Mouse (Mus musculus): ENCODE measurements around the gene Pfdn5. TPM values are rescaled to one million over a fixed set of nuclear protein-coding genes. Genes with fewer than 3 reads are reported as not detected.

Gene Pfdn5
- polyA plus RNA-seq, 1 experiment from 2014 or later: 368 TPM

Other genes with a start within 250 kb of the Pfdn5 start
- 47.6 and 54.5 TPM in 2 replicates for gene Tns2, start 225.7 kb upstream of the Pfdn5 start, polyA plus RNA-seq (2015; fragmentation: Nextera tagmentation; extraction: Ambion mirVana)
- gene Spryd3, start 189.9 kb upstream of the Pfdn5 start, polyA plus RNA-seq (2015; fragmentation: Nextera tagmentation; extraction: Ambion mirVana): 18.8 and 20.5 TPM in 2 replicates
- 12.3 and 16.8 TPM in 2 replicates for gene Igfbp6, start 181.8 kb upstream of the Pfdn5 start, polyA plus RNA-seq (2015; fragmentation: Nextera tagmentation; extraction: Ambion mirVana)
- 0.20 and 0.34 TPM in 2 replicates for gene Soat2, start 175.6 kb upstream of the Pfdn5 start, polyA plus RNA-seq (2015; fragmentation: Nextera tagmentation; extraction: Ambion mirVana)
- gene Zfp740, start 122.9 kb upstream of the Pfdn5 start, polyA plus RNA-seq (2015; fragmentation: Nextera tagmentation; extraction: Ambion mirVana): 60.7 and 67.1 TPM in 2 replicates
- gene Csad, start 121.4 kb upstream of the Pfdn5 start, polyA plus RNA-seq (2015; fragmentation: Nextera tagmentation; extraction: Ambion mirVana): 74.1 and 78.1 TPM in 2 replicates
- gene Itgb7, start 94.2 kb upstream of the Pfdn5 start, polyA plus RNA-seq (2015; fragmentation: Nextera tagmentation; extraction: Ambion mirVana): 2.0 and 3.2 TPM in 2 replicates
- gene Rarg, start 68.6 kb upstream of the Pfdn5 start, polyA plus RNA-seq (2015; fragmentation: Nextera tagmentation; extraction: Ambion mirVana): 43.7 and 43.8 TPM in 2 replicates
- gene Gm9918, start 55.6 kb upstream of the Pfdn5 start, polyA plus RNA-seq (2015; fragmentation: Nextera tagmentation; extraction: Ambion mirVana): 0.53 and 0.57 TPM in 2 replicates
- 63.8 and 65.3 TPM in 2 replicates for gene Mfsd5, start 46.7 kb upstream of the Pfdn5 start, polyA plus RNA-seq (2015; fragmentation: Nextera tagmentation; extraction: Ambion mirVana)
- gene Espl1, start 29.9 kb upstream of the Pfdn5 start, polyA plus RNA-seq (2015; fragmentation: Nextera tagmentation; extraction: Ambion mirVana): 27.6 and 32.2 TPM in 2 replicates
- gene Myg1, start 5.6 kb downstream of the Pfdn5 start, polyA plus RNA-seq (2015; fragmentation: Nextera tagmentation; extraction: Ambion mirVana): 100 and 106 TPM in 2 replicates
- 91.1 and 92.0 TPM in 2 replicates for gene Aaas, start 24.7 kb downstream of the Pfdn5 start, polyA plus RNA-seq (2015; fragmentation: Nextera tagmentation; extraction: Ambion mirVana)
- 0.48 and 0.55 TPM in 2 replicates for gene Sp7, start 41.1 kb downstream of the Pfdn5 start, polyA plus RNA-seq (2015; fragmentation: Nextera tagmentation; extraction: Ambion mirVana)
- 10.6 TPM in 2 replicates for gene Sp1, start 80.0 kb downstream of the Pfdn5 start, polyA plus RNA-seq (2015; fragmentation: Nextera tagmentation; extraction: Ambion mirVana)
- gene Amhr2, start 119.3 kb downstream of the Pfdn5 start, polyA plus RNA-seq (2015; fragmentation: Nextera tagmentation; extraction: Ambion mirVana): 0.59 and 0.82 TPM in 2 replicates
- gene Prr13, start 132.9 kb downstream of the Pfdn5 start, polyA plus RNA-seq (2015; fragmentation: Nextera tagmentation; extraction: Ambion mirVana): 69.4 and 71.4 TPM in 2 replicates
- 217 TPM in 2 replicates for gene Pcbp2, start 144.4 kb downstream of the Pfdn5 start, polyA plus RNA-seq (2015; fragmentation: Nextera tagmentation; extraction: Ambion mirVana)
- gene Gm10337, start 177.6 kb downstream of the Pfdn5 start, polyA plus RNA-seq (2015; fragmentation: Nextera tagmentation; extraction: Ambion mirVana): not detected in 2 replicates
- gene Map3k12, start 190.9 kb downstream of the Pfdn5 start, polyA plus RNA-seq (2015; fragmentation: Nextera tagmentation; extraction: Ambion mirVana): 11.8 and 14.4 TPM in 2 replicates
- 80.7 and 82.7 TPM in 2 replicates for gene Tarbp2, start 192.1 kb downstream of the Pfdn5 start, polyA plus RNA-seq (2015; fragmentation: Nextera tagmentation; extraction: Ambion mirVana)
- gene Npff, start 198.8 kb downstream of the Pfdn5 start, polyA plus RNA-seq (2015; fragmentation: Nextera tagmentation; extraction: Ambion mirVana): 2.0 and 5.4 TPM in 2 replicates

All from lung, embryonic 15.5 days (tissue).